Mouse (Mus musculus) adrenal gland, adult 2 months (tissue): ENCODE measurements at regions not wholly inside any gene's neighbourhood (a gene's known extent, or its start where the extent isn't known, plus 50 kb on each side); places are given as distances from the start of the nearest gene placed in this dataset.
"Not testable (repeated sequence)": the region's sequence is repeated elsewhere in the genome, so short reads cannot be mapped to it uniquely, and the experiment has no call there.

Source experiments
- DNase-seq: peaks from one replicate; pipeline ENCODE4 v3.0.0; 2021

- no peak for DNase-seq
Observed at GRCm38 (mm10) chr13:16487292-16487691, 475.6 kb downstream of the Inhba start.

- not testable (repeated sequence) for DNase-seq
Observed at GRCm38 (mm10) chr13:16490680-16491079, 479.0 kb downstream of the Inhba start.

GRCm38 (mm10) chr13:16498052-16498451 is 486.4 kb downstream of the Inhba start:
- DNase-seq = no peak

- DNase-seq = no peak
Observed at GRCm38 (mm10) chr13:16512876-16513275, 501.2 kb downstream of the Inhba start.

- no peak for DNase-seq
Observed at GRCm38 (mm10) chr13:16515195-16515594, 503.5 kb downstream of the Inhba start.

- no peak for DNase-seq
Observed at GRCm38 (mm10) chr13:16529036-16529435, 517.4 kb downstream of the Inhba start.

GRCm38 (mm10) chr13:16543771-16544170 is 532.1 kb downstream of the Inhba start:
- no peak for DNase-seq

GRCm38 (mm10) chr13:16550060-16550459 is 538.4 kb downstream of the Inhba start:
- no peak for DNase-seq

- no peak for DNase-seq
Observed at GRCm38 (mm10) chr13:16564988-16565387, 553.3 kb downstream of the Inhba start.

- no peak for DNase-seq
Observed at GRCm38 (mm10) chr13:16574069-16574468, 562.4 kb downstream of the Inhba start.

- DNase-seq = no peak
Observed at GRCm38 (mm10) chr13:16586286-16586685, 574.6 kb downstream of the Inhba start.

GRCm38 (mm10) chr13:16619755-16620154 is 608.1 kb downstream of the Inhba start:
- DNase-seq = no peak

- DNase-seq = no peak
Observed at GRCm38 (mm10) chr13:16626584-16626983, 614.9 kb downstream of the Inhba start.

- no peak for DNase-seq
Observed at GRCm38 (mm10) chr13:16633445-16634092, 621.9 kb downstream of the Inhba start.

GRCm38 (mm10) chr13:16636251-16636650 is 624.6 kb downstream of the Inhba start:
- DNase-seq = no peak

- peak; percentile 13 for DNase-seq
Observed at GRCm38 (mm10) chr13:16641611-16642449, 630.2 kb downstream of the Inhba start.

GRCm38 (mm10) chr13:16642450-16642994 is 630.9 kb downstream of the Inhba start:
- no peak for DNase-seq

GRCm38 (mm10) chr13:16645311-16645710 is 633.7 kb downstream of the Inhba start:
- DNase-seq = no peak

GRCm38 (mm10) chr13:16646056-16646455 is 634.4 kb downstream of the Inhba start:
- DNase-seq = no peak

- DNase-seq = no peak
Observed at GRCm38 (mm10) chr13:16646649-16647048, 635.0 kb downstream of the Inhba start.

GRCm38 (mm10) chr13:16656110-16656509 is 644.5 kb downstream of the Inhba start:
- DNase-seq = no peak

- DNase-seq = no peak
Observed at GRCm38 (mm10) chr13:16659894-16660293, 648.2 kb downstream of the Inhba start.

GRCm38 (mm10) chr13:16668652-16669051 is 657.0 kb downstream of the Inhba start:
- no peak for DNase-seq
